Mouse (Mus musculus): ENCODE data around the gene Apex1.
A peak's percentile ranks its signal among the peaks of the same experiment; 100 is the strongest.

The Apex1 gene

GRCm38 (mm10) chr14:50924281-50925064, at the start of gene Apex1, which contains the start of gene Osgep:
Gene Apex1, plus strand, starts transcription at chr14:50924968.
Gene Osgep, minus strand, starts transcription at chr14:50924893.
- no peak for TF ChIP-seq NANOG (IDR thresholded peaks at IDR 0.05; ENCODE audit: borderline replicate concordance, low read length)
- TF ChIP-seq CTCF (conservative IDR thresholded peaks at IDR 0.05; ENCODE audit: low read length) = no peak
- no peak for TF ChIP-seq POU5F1 (IDR thresholded peaks at IDR 0.05; ENCODE audit: borderline replicate concordance, low read length)
- Histone ChIP-seq H3K4me1 (replicated peaks; ENCODE audit: low read depth, low read length) (peaks cover 42% of the 10 kb centered on the region), H3K9me3 (ENCODE audit: low read length) (peaks cover 12% of the 10 kb centered on the region; the same call in 1 of the 2 replicates), H3K36me3 (ENCODE audit: insufficient read depth, low read length) (peaks cover 62% of the 10 kb centered on the region), H3K4me3 (replicated peaks; ENCODE audit: low read length) (peak within 1 kb of the TSS; percentile 90), H3K27me3 (ENCODE audit: insufficient read depth, low read length) (no peaks in the 10 kb centered on the region)

DNA sequence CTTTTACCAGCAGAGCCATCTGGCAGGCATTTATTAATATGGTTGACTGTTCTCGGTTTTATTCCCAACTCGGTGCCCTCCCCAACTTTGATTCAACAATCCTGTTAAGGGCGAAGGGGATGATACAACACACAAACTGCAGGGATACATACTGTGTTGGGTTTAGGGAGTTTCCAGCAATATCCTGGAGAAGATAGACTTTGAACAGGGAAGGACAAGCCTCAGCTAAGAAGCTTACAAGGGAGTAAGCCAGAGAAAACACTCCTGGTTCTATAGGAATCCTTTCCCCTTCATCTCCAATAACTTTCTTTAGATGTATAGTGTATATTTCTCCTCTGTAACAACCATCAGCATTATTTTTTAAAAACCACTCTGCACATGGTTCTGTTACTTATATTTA, 49.6 kb upstream of the Apex1 start:
- Histone ChIP-seq H3K27me3 (ENCODE audit: insufficient read depth, low read length) (no peaks in the 10 kb centered on the region), H3K36me3 (ENCODE audit: insufficient read depth, low read length) (no peaks in the 10 kb centered on the region), H3K4me3 (replicated peaks; ENCODE audit: low read length) (no peak overlapping the region), H3K9me3 (ENCODE audit: low read length) (no peaks in the 10 kb centered on the region), H3K4me1 (replicated peaks; ENCODE audit: low read depth, low read length) (peaks cover 23% of the 10 kb centered on the region)
- TF ChIP-seq CTCF (conservative IDR thresholded peaks at IDR 0.05; ENCODE audit: low read length) = no peak
- no peak for TF ChIP-seq POU5F1 (IDR thresholded peaks at IDR 0.05; ENCODE audit: borderline replicate concordance, low read length)
- TF ChIP-seq NANOG (IDR thresholded peaks at IDR 0.05; ENCODE audit: borderline replicate concordance, low read length) = no peak

DNA sequence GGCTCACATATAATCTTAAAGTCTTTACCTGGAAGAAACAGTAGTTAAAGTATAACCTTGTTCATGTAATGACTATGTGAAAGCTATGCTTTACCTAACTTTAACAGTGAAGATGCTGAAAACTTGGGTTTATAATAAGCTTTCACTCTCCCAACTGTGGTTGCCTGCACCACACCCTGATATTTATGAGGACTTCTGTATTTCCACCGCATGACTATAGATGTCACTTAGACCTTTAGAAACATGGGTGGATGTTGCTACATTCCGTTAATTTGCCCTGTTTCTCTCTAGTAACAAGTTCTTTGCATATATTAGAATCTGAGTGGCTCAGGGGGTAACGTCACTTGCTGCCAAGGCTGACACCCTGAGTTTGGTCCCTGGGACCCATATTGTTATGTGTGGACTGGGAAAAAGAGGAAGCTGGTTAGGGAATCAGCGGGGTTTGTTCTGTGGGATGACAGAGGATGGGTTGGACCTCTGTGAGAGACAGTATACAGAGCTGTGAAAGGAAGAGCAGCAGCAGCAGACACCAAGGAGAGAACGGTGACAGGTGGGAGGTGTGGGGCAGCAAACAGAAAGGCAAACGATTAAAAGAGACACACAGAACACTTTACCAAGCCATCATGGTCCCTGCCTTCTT, 49.1 kb upstream of the Apex1 start:
- H3K4me3 ChIP-seq (replicated peaks; ENCODE audit: low read length) = no peak overlapping the region
- H3K36me3 ChIP-seq (ENCODE audit: insufficient read depth, low read length) = no peaks in the 10 kb centered on the region
- no peaks in the 10 kb centered on the region for H3K27me3 ChIP-seq (ENCODE audit: insufficient read depth, low read length)
- TF ChIP-seq POU5F1 (IDR thresholded peaks at IDR 0.05; ENCODE audit: borderline replicate concordance, low read length) (no peak), CTCF (conservative IDR thresholded peaks at IDR 0.05; ENCODE audit: low read length) (no peak), NANOG (IDR thresholded peaks at IDR 0.05; ENCODE audit: borderline replicate concordance, low read length) (no peak)
- H3K9me3 ChIP-seq (ENCODE audit: low read length) = no peaks in the 10 kb centered on the region
- H3K4me1 ChIP-seq (replicated peaks; ENCODE audit: low read depth, low read length) = peaks cover 22% of the 10 kb centered on the region

DNA sequence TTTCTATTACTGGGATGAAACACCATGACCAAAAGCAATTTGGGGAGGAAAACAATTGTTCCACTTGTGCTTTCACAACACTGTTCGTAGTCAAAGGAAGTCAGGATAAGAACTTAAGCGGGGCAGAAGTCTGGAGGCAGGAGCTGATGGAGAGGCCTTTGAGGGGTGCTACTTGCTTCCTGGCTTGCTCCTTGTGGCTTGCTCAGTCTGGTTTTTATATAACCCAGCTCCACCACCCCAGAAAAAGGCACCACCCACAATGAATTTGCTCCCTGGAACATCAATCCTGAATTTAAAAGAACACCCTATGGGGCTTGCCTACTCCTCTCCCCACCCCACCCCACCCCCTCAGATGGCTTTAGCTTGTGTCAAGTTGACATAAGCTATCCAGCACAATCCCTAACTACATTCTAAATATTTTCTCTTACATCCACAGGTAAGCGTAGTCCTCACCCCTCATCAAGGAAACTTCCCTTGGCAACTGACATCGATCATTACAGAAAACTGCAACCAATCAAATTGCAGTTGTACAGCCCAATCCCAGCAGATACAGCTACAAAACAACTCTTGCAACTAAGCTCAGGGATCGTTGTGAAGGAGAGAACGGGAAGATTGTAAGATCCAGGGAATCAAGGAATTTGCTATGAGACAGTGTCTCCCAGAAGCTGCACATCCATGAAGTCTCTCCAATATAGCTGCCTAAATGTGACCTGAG, 48.4 kb upstream of the Apex1 start:
- TF ChIP-seq POU5F1 (IDR thresholded peaks at IDR 0.05; ENCODE audit: borderline replicate concordance, low read length) (no peak), NANOG (IDR thresholded peaks at IDR 0.05; ENCODE audit: borderline replicate concordance, low read length) (no peak), CTCF (conservative IDR thresholded peaks at IDR 0.05; ENCODE audit: low read length) (no peak)
- Histone ChIP-seq H3K36me3 (ENCODE audit: insufficient read depth, low read length) (no peaks in the 10 kb centered on the region), H3K27me3 (ENCODE audit: insufficient read depth, low read length) (no peaks in the 10 kb centered on the region), H3K9me3 (ENCODE audit: low read length) (no peaks in the 10 kb centered on the region), H3K4me3 (replicated peaks; ENCODE audit: low read length) (no peak overlapping the region), H3K4me1 (replicated peaks; ENCODE audit: low read depth, low read length) (peaks cover 15% of the 10 kb centered on the region)

DNA sequence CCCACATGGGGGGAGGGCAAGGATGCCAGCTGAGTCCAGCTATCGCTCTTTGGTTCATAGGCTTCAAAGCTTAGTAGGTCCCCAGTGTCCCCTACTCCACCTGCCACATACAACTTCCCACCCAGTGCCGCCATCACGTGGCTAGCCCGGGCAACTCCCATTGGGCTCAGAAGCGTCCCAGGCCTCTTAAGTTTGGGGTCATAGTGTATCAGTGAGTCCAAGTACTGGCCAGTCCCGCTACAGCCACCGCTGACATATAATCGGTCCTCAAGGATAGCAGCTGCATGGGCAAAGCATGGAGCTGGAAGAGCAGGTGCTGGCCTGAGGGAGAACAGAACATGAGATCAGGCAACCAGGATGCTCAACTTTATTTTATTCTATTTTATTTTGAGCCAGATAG, 33.1 kb upstream of the Apex1 start:
- Histone ChIP-seq H3K9me3 (ENCODE audit: low read length) (no peaks in the 10 kb centered on the region), H3K36me3 (ENCODE audit: insufficient read depth, low read length) (no peaks in the 10 kb centered on the region), H3K27me3 (ENCODE audit: insufficient read depth, low read length) (peaks cover 42% of the 10 kb centered on the region), H3K4me3 (replicated peaks; ENCODE audit: low read length) (no peak overlapping the region), H3K4me1 (replicated peaks; ENCODE audit: low read depth, low read length) (peaks cover 22% of the 10 kb centered on the region)
- TF ChIP-seq NANOG (IDR thresholded peaks at IDR 0.05; ENCODE audit: borderline replicate concordance, low read length) (no peak), POU5F1 (IDR thresholded peaks at IDR 0.05; ENCODE audit: borderline replicate concordance, low read length) (no peak), CTCF (conservative IDR thresholded peaks at IDR 0.05; ENCODE audit: low read length) (no peak)

DNA sequence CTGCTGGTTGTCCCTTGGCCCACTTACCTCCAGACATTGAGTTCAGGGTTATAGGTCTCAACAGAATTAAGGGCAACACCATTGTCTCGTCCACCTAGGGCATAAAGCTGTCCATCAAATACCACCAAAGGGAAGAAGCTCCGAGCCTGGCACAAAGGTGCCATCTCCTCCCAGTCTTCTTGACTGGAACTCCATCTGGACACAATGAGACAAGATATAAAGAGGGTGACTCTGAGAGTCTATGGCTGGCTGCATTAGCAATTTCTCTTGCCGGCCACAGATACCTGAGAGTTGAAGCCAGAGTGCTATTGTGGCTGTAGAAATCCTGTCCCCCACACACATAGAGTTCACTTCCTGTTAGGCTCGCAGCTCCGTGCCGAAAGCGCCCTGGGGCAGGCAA, 32.7 kb upstream of the Apex1 start:
- Histone ChIP-seq H3K9me3 (ENCODE audit: low read length) (no peaks in the 10 kb centered on the region), H3K36me3 (ENCODE audit: insufficient read depth, low read length) (no peaks in the 10 kb centered on the region), H3K4me3 (replicated peaks; ENCODE audit: low read length) (no peak overlapping the region), H3K4me1 (replicated peaks; ENCODE audit: low read depth, low read length) (peaks cover 27% of the 10 kb centered on the region), H3K27me3 (ENCODE audit: insufficient read depth, low read length) (peaks cover 47% of the 10 kb centered on the region)
- TF ChIP-seq POU5F1 (IDR thresholded peaks at IDR 0.05; ENCODE audit: borderline replicate concordance, low read length) (no peak), CTCF (conservative IDR thresholded peaks at IDR 0.05; ENCODE audit: low read length) (no peak), NANOG (IDR thresholded peaks at IDR 0.05; ENCODE audit: borderline replicate concordance, low read length) (no peak)

- Histone ChIP-seq H3K9me3 (ENCODE audit: low read length) (no peaks in the 10 kb centered on the region), H3K4me1 (replicated peaks; ENCODE audit: low read depth, low read length) (peaks cover 34% of the 10 kb centered on the region), H3K36me3 (ENCODE audit: insufficient read depth, low read length) (no peaks in the 10 kb centered on the region), H3K27me3 (ENCODE audit: insufficient read depth, low read length) (peaks cover 54% of the 10 kb centered on the region), H3K4me3 (replicated peaks; ENCODE audit: low read length) (no peak overlapping the region)
- TF ChIP-seq CTCF (conservative IDR thresholded peaks at IDR 0.05; ENCODE audit: low read length) = no peak
- no peak for TF ChIP-seq NANOG (IDR thresholded peaks at IDR 0.05; ENCODE audit: borderline replicate concordance, low read length)
- no peak for TF ChIP-seq POU5F1 (IDR thresholded peaks at IDR 0.05; ENCODE audit: borderline replicate concordance, low read length)
Observed at GRCm38 (mm10) chr14:50892541-50893459, 32.0 kb upstream of the Apex1 start.
